Mouse (Mus musculus) limb, embryonic 14.5 days (tissue): ENCODE measurements at regions not wholly inside any gene's neighbourhood (a gene's known extent, or its start where the extent isn't known, plus 50 kb on each side); places are given as distances from the start of the nearest gene placed in this dataset.

Source experiments
- ATAC-seq: fragments of 200-750 bp; cut with Nextera tagmentation; 2 replicates; pipeline ENCODE4 v1.8.0; 2017; ENCODE audit warnings: low read depth, moderate number of reproducible peaks, moderate TSS enrichment; ENCODE audit not compliant: low FRiP score
- DNase-seq: peaks from one replicate; pipeline ENCODE4 v3.0.0-alpha.2; 2015; ENCODE audit warnings: low spot score
- H3K27ac ChIP-seq: fragments of 300-500 bp; sonication (generic); replicated peaks from 2 replicates; pipeline ENCODE4 v1.5.1; 2014; ENCODE audit warnings: low read depth, mild to moderate bottlenecking, low read length, moderate library complexity, mixed read lengths
- H3K27me3 ChIP-seq: fragments of 300-500 bp; sonication (generic); 2 replicates; pipeline ENCODE4 v1.6.1; 2014; ENCODE audit warnings: low read length, mixed read lengths; ENCODE audit not compliant: control insufficient read depth, insufficient read depth
- H3K36me3 ChIP-seq: fragments of 300-500 bp; sonication (generic); 2 replicates; pipeline ENCODE4 v1.6.1; 2014; ENCODE audit warnings: mild to moderate bottlenecking, low read length, moderate library complexity, mixed read lengths; ENCODE audit not compliant: control insufficient read depth, insufficient read depth
- H3K4me1 ChIP-seq: fragments of 300-500 bp; sonication (generic); 2 replicates; pipeline ENCODE4 v1.6.1; 2014; ENCODE audit warnings: antibody characterized with exemption, low read length, mixed read lengths; ENCODE audit not compliant: control insufficient read depth, insufficient read depth
- H3K4me2 ChIP-seq: fragments of 300-500 bp; sonication (generic); replicated peaks from 2 replicates; pipeline ENCODE4 v1.6.1; 2014; ENCODE audit warnings: low read depth, mild to moderate bottlenecking, low read length, moderate library complexity; ENCODE audit not compliant: severe bottlenecking
- H3K4me3 ChIP-seq: fragments of 300-500 bp; sonication (generic); replicated peaks from 2 replicates; pipeline ENCODE4 v1.5.1; 2014; ENCODE audit warnings: low read length
- H3K9ac ChIP-seq: fragments of 300-500 bp; sonication (generic); 2 replicates; pipeline ENCODE4 v1.6.1; 2014; ENCODE audit warnings: mild to moderate bottlenecking, low read depth, low read length, moderate library complexity; ENCODE audit not compliant: severe bottlenecking
- H3K9me3 ChIP-seq: fragments of 300-500 bp; sonication (generic); 2 replicates; pipeline ENCODE4 v1.6.1; 2016; ENCODE audit warnings: low read length; ENCODE audit not compliant: control insufficient read depth
- POLR2A ChIP-seq: fragments of 200-500 bp; IDR thresholded peaks from 2 replicates; pipeline ENCODE4 v1.8.0; 2012; ENCODE audit warnings: inconsistent platforms, mild to moderate bottlenecking, moderate library complexity, borderline replicate concordance; ENCODE audit not compliant: insufficient read depth, insufficient read length; ENCODE audit errors: extremely low read depth
- WGBS: fragments of 180-500 bp; shearing (Covaris S2); extraction: QIAGEN DNeasy Blood & Tissue Kit; methylation state at CpG from one replicate; pipeline ENCODE4 v1.1.7; 2014; 5-methylcytosine and 5-hydroxymethylcytosine counted together

- TF ChIP-seq POLR2A: no peak
- Histone ChIP-seq H3K9ac (no peak overlapping the region), H3K9me3 (no peaks in the 10 kb centered on the region), H3K4me2 (no peak overlapping the region), H3K4me1 (peaks cover 13% of the 10 kb centered on the region), H3K36me3 (no peaks in the 10 kb centered on the region), H3K27ac (no peak overlapping the region), H3K4me3 (no peak overlapping the region), H3K27me3 (no peaks in the 10 kb centered on the region)
- ATAC-seq (no peak), DNase-seq (no peak)
- WGBS: 48% methylated on average over 14 of the region's 14 CpGs
Measured at GRCm38 (mm10) chr8:90492521-90493225, 144.5 kb upstream of the Tox3 start.

GRCm38 (mm10) chr8:90491691-90492090 lies 143.5 kb upstream of the Tox3 start:
- DNase-seq (no peak), ATAC-seq (no peak)
- H3K9me3 ChIP-seq: no peaks in the 10 kb centered on the region
- TF ChIP-seq POLR2A: no peak
- no peak overlapping the region for H3K4me3 ChIP-seq
- no peak overlapping the region for H3K4me2 ChIP-seq
- no peak overlapping the region for H3K9ac ChIP-seq
- H3K36me3 ChIP-seq: no peaks in the 10 kb centered on the region
- peaks cover 11% of the 10 kb centered on the region for H3K4me1 ChIP-seq
- no peak overlapping the region for H3K27ac ChIP-seq
- no peaks in the 10 kb centered on the region for H3K27me3 ChIP-seq
- WGBS: 51% methylated on average over 7 of the region's 7 CpGs

GRCm38 (mm10) chr8:90490734-90491441 lies 142.7 kb upstream of the Tox3 start:
- no peak for DNase-seq
- Histone ChIP-seq H3K9me3 (no peaks in the 10 kb centered on the region), H3K4me3 (no peak overlapping the region), H3K4me1 (peaks cover 5% of the 10 kb centered on the region), H3K4me2 (no peak overlapping the region), H3K27ac (no peak overlapping the region), H3K9ac (no peak overlapping the region), H3K36me3 (no peaks in the 10 kb centered on the region), H3K27me3 (no peaks in the 10 kb centered on the region)
- WGBS: 69% methylated on average over 17 of the region's 17 CpGs
- no peak for TF ChIP-seq POLR2A
- no peak for ATAC-seq

GRCm38 (mm10) chr8:90486556-90486955 lies 138.4 kb upstream of the Tox3 start:
- ATAC-seq (no peak), DNase-seq (no peak)
- no peak overlapping the region for H3K4me3 ChIP-seq
- no peaks in the 10 kb centered on the region for H3K9me3 ChIP-seq
- H3K9ac ChIP-seq: no peak overlapping the region
- no peaks in the 10 kb centered on the region for H3K27me3 ChIP-seq
- H3K27ac ChIP-seq: no peak overlapping the region
- no peak overlapping the region for H3K4me2 ChIP-seq
- no peaks in the 10 kb centered on the region for H3K36me3 ChIP-seq
- WGBS: 80% methylated on average over 3 of the region's 3 CpGs
- H3K4me1 ChIP-seq: no peaks in the 10 kb centered on the region
- TF ChIP-seq POLR2A: no peak

- H3K9me3 ChIP-seq: no peaks in the 10 kb centered on the region
- H3K27me3 ChIP-seq: no peaks in the 10 kb centered on the region
- H3K4me3 ChIP-seq: no peak overlapping the region
- H3K36me3 ChIP-seq: no peaks in the 10 kb centered on the region
- no peak for DNase-seq
- H3K4me2 ChIP-seq: no peak overlapping the region
- whole genome bisulfite sequencing: 38% methylated on average over 4 of the region's 4 CpGs
- H3K4me1 ChIP-seq: no peaks in the 10 kb centered on the region; the same call in 1 of the 2 replicates
- H3K27ac ChIP-seq: no peak overlapping the region
- no peak for ATAC-seq
- no peak for TF ChIP-seq POLR2A
- no peak overlapping the region for H3K9ac ChIP-seq
Measured at GRCm38 (mm10) chr8:90478149-90478548, 130.0 kb upstream of the Tox3 start.

- no peaks in the 10 kb centered on the region for H3K27me3 ChIP-seq
- no peak for TF ChIP-seq POLR2A
- no peaks in the 10 kb centered on the region; the same call in 1 of the 2 replicates for H3K4me1 ChIP-seq
- H3K36me3 ChIP-seq: no peaks in the 10 kb centered on the region
- no peak overlapping the region for H3K4me3 ChIP-seq
- H3K9ac ChIP-seq: no peak overlapping the region
- H3K9me3 ChIP-seq: no peaks in the 10 kb centered on the region
- DNase-seq (no peak), ATAC-seq (no peak)
- H3K27ac ChIP-seq: no peak overlapping the region
- H3K4me2 ChIP-seq: no peak overlapping the region
- WGBS: 52% methylated on average over 7 of the region's 7 CpGs
Measured at GRCm38 (mm10) chr8:90474066-90474465, 125.9 kb upstream of the Tox3 start.
